Mouse (Mus musculus): ENCODE measurements around the gene Klk1b9. TPM values are rescaled to one million over a fixed set of nuclear protein-coding genes. Genes with fewer than 3 reads are reported as not detected.
"Not testable (repeated sequence)": the region's sequence is repeated elsewhere in the genome, so short reads cannot be mapped to it uniquely, and the experiment has no call there.

Gene Klk1b9
- total RNA-seq (2021): not detected
- long read RNA-seq, experiment 1: 0 reads
- long read RNA-seq, experiment 2: 0 reads

GRCm38 (mm10) chr7:43975761-43976160 is at the start of gene Klk1b9:
TSS of gene Klk1b9 (plus strand) at chr7:43976061.
- not testable (repeated sequence) for DNase-seq

- DNase-seq: no peak
These were observed 47.3 kb upstream of the Klk1b9 start for GRCm38 (mm10) chr7:43928521-43928920.

DNA sequence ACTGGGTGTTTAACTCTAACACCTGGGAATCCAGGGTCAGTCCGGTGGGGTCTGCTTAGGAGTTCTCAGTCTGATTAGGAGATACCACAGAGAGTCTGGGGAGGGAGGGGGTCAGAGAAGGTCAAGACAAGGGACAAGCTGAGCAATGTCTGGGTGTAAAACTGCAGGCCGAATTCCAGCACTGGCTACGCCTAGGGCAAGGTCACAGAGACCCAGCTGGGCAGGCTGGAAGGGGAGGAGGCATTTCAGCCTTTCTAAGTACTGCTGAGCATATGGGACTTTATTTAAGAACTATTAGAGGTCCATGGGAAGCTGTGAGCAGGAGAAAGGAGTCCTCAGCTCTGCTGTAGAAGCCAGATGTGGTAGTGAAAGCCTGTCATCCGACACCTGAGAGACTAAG is 43.5 kb upstream of the Klk1b9 start:
- no peak for DNase-seq

DNA sequence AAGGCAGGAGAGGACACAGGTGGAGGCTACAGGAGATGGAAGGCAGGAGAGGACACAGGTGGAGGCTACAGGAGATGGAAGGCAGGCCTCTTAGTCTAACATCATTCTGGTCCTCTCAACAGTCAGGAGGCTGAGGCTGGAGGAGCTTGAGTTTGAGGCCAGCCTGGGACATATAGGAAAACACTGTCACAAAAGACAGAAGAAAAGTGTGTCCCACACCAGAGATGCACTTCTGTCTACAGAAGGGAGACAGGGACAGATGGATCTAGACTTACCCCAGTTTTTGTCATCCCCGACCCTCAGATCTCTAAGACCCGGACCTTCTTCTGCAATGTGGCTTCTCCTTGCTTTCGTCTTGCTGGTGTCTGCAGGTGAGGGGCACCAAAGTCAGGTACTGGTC is 42.4 kb upstream of the Klk1b9 start, which contains the start of gene Klk15:
Gene Klk15 (plus strand): TSS at position 301 of the 400 bp plus-strand sequence.
- no peak for DNase-seq

DNA sequence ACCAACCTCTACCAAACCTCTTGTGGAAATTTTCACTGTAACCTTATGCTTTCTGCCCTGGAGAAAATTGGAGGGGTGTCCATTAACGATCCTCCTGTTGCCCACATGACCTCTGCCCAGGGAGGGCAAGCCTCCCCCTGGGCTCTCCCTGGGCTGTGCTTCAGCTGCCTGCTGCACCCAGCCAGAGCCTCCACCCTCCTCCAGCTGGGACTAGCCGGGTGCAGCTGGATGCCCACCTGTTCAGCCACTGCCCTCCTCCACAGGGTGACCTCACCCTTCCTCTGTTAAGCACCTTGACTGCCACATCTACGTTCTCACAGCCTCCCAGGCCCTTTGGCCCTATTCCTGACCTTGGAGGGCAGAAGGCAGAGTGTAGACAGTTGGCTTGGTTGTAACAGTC is 41.1 kb upstream of the Klk1b9 start:
- no peak for DNase-seq

DNA sequence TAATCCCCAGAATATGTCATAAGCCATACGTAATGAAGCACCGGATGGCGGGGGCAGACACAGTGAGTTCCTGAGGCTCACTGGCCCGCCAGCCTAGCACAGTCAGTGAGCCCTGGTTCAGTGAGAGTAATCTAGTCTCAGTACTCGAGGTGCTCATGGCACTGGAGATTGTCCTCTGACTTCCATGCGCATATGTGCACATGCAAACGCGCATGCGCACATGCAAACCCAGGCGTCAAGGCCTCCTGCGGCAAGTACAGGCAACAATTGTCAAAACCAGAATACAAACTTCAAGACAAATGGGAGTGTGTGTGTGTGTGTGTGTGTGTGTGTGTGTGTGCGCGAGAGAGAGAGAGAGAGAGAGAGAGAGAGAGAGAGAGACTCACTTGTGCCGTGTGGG is 39.3 kb upstream of the Klk1b9 start:
- DNase-seq: no peak

DNA sequence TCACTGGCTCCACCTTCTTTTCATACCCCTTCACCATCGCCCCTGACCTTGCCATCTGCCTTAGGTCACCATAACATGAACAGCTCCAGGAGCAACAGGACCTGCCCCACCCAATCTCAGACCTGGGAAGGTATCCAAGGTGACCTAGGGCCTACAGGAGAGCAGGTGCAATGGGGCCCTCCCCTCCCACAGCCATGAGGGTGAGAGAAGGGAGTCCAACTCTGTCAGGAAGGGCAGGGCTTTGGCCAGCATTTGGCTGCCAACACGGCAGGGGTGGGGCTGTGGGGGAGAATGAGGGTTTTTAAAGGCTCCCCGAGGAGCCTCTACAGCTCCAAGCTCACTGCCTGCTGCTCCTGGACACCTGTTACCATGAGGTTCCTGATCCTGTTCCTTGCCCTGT is 33.6 kb upstream of the Klk1b9 start:
- not testable (repeated sequence) for DNase-seq

DNA sequence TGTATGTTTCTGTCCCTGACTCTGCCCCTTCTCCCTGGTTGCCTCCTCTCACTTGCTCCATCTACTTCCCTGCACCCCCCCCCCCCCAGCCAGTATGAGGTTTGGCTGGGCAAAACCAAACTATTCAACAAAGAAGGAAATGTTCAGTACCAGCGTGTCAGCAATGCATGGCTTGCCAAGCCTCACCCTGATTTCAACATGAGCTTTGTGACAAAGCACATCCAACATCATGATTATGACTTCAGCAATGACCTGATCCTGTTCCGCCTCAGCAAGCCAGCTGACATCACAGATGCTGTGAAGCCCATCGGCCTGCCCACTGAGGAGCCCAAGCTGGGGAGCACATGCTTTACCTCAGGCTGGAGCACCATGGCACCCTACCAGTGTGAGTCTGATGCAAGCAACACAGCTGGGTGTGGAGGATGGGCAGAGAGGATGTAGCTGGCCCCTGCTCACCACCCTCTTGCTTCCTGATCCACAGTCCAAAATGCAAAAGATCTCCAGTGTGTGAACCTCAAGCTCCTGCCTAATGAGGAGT is 31.1 kb upstream of the Klk1b9 start:
- no peak for DNase-seq

DNA sequence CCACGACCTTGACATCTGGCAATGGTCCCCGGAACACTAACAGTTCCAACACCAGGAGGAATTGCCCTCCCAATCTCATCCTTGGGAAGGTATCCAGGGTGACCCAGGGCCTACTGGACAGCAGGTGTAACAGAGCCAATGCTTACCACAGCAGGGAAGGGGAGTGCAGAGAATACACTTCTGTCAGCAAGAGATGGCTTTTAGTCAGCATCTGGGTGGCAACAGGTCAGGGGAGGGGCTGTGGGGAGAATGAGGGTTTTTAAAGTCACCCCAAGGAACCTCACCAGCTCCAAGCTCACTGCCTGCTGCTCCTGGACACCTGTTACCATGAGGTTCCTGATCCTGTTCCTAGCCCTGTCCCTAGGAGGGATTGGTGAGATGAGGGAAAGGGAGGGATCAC is 25.5 kb upstream of the Klk1b9 start, which contains the start of gene Klk1b8:
Gene Klk1b8 (plus strand): TSS at position 301 of the 400 bp plus-strand sequence.
- DNase-seq: no peak

GRCm38 (mm10) chr7:43952703-43953102 is 23.2 kb upstream of the Klk1b9 start:
- DNase-seq: no peak

DNA sequence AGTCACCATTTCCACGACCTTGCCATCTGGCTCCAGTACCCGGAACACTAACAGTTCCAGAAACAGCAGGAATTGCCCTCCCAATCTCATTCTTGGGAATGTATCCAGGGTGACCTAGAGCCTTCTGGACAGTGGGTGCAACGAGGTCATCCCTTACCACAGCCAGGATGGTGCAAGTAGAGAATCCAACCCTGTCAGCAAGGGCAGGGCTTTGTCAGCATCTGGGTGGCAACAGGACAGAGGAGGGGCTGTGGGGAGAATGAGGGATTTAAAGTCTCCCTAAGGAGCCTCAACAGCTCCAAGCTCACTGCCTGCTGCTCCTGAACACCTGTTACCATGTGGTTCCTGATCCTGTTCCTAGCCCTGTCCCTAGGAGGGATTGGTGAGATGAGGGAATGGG is 9.4 kb upstream of the Klk1b9 start, which contains the start of gene Klk1b1:
Gene Klk1b1 (plus strand): TSS at position 301 of the 400 bp plus-strand sequence.
- no peak for DNase-seq

DNA sequence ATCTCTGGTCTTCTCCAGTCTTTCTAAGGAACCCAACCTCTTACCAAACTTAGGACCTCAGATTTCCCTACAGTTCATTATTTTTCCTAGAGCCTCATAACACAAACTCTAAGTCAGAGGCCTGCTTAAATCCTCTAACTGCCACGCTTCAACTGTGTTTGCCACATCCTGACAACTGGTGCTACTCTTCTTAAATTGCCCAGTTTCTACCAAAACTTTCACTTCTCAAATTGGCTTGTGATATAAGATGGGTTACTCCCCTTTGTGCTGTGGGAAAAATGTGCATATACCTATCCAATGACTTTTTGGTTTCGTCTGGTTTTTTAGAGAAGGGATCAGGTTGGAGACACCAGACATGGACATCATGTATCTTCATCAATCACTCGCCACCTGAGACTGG is 8.8 kb upstream of the Klk1b9 start:
- DNase-seq: no peak

GRCm38 (mm10) chr7:43967612-43968011 is 8.2 kb upstream of the Klk1b9 start:
- no peak for DNase-seq

DNA sequence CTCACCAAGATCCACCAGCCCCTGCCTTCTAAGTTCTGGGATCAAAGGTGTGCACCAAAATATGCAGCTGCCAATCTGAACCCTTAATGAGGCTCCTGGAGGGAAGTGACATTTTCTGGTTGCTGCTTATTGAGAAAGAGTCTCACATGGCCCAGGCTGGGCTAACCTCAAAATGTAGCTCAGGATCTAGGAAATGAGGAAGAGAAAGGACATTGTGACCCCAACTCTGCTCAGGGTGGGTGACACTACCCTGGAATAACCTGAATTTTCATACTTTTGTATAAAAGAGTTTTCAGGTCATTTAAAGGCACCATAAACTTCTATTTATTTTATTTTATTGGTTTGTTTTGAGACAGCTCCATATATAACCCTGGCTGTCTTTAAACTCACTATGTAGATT is 9.8 kb downstream of the Klk1b9 start:
- DNase-seq: no peak

- not testable (repeated sequence) for DNase-seq
These were observed 19.0 kb downstream of the Klk1b9 start for GRCm38 (mm10) chr7:43994821-43995220.

GRCm38 (mm10) chr7:43995577-43995976 is 19.7 kb downstream of the Klk1b9 start, which contains the start of gene Klk1b11:
TSS of gene Klk1b11 (plus strand) at chr7:43995877.
- not testable (repeated sequence) for DNase-seq

GRCm38 (mm10) chr7:44004847-44005246 is 29.0 kb downstream of the Klk1b9 start:
- DNase-seq: no peak

GRCm38 (mm10) chr7:44011868-44012267 is 36.0 kb downstream of the Klk1b9 start, which contains the start of gene Klk1b26:
TSS of gene Klk1b26 (plus strand) at chr7:44012168.
- DNase-seq: not testable (repeated sequence)

- not testable (repeated sequence) for DNase-seq
These were observed 38.8 kb downstream of the Klk1b9 start for GRCm38 (mm10) chr7:44014666-44015065.

DNA sequence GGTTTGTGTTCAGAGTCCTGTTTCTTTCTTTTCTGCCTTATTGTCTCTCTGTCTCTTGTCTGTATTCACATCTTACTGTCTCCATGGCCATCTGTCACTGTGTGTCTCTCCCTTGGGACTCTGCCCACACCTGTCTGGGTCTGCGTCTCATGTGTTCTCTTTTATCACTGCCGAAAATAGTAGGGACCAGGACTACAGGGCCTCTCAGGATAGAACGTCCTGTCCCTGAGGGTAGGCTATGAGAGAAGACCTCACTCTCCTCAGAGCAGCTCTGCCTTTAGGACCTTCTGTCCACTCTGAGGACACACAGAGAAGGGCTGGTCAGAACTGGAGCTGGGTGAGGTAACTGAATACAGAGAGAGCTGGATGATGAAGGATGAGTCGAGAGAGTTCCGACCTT is 39.2 kb downstream of the Klk1b9 start:
- no peak for DNase-seq
